ENCODE assay signal across 1 mouse cellular context in the genomic region with DNA sequence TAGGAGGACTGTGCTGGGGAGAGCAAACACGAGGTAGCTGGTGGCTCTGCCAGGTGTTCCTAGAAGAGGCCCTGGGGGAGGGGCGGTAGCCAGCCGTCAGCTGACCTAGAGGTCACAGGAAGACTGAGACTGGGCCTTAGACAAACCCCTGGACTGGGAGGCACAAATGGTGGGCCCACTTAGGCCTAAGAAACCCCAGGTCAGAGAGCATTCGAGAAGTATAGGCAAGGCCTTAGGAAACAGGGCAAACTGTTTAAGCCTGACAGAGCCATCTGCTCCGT.
TF ChIP-seq lines count a peak whose summit lies in the region.

No protein-coding gene starts in this region.

TF ChIP-seq in CH12.LX, 34 proteins besides CTCF, POLR2A, EP300 and RAD21:
- TF ChIP-seq HCFC1 (IDR thresholded peaks at IDR 0.05; ENCODE audit: low read depth, low read length) (peak; percentile 52), JUND (conservative IDR thresholded peaks at IDR 0.05; ENCODE audit: low read depth, low read length) (no peak), TBP (conservative IDR thresholded peaks at IDR 0.05; ENCODE audit: low read depth, low read length) (0 out of 2 replicates have a peak, but pooled peaks have one; percentile 25), CHD1 (IDR thresholded peaks at IDR 0.05; ENCODE audit: low read depth, low read length) (no peak), KAT2A (IDR thresholded peaks at IDR 0.05; ENCODE audit: insufficient replicate concordance, low read length) (0 out of 2 replicates have a peak, but pooled peaks have one; percentile 49), NELFE (IDR thresholded peaks at IDR 0.05; ENCODE audit: low read depth, low read length) (no peak), E2F4 (IDR thresholded peaks at IDR 0.05; ENCODE audit: insufficient replicate concordance, low read depth, low read length) (no peak), SIN3A (IDR thresholded peaks at IDR 0.05; ENCODE audit: low read length) (peak; percentile 84), BHLHE40 (IDR thresholded peaks at IDR 0.05; ENCODE audit: low read depth, low read length) (peak; percentile 51; the same call in 1 of the 2 replicates), MXI1 (IDR thresholded peaks at IDR 0.05; ENCODE audit: low read depth, low read length) (peak; percentile 79), MAZ (IDR thresholded peaks at IDR 0.05; ENCODE audit: low read depth, low read length) (0 out of 2 replicates have a peak, but pooled peaks have one; percentile 24), MYC (IDR thresholded peaks at IDR 0.05; ENCODE audit: low read depth, low read length) (peak; percentile 83), ELF1 (IDR thresholded peaks at IDR 0.05; ENCODE audit: low read depth, low read length) (peak; percentile 33; the same call in 1 of the 2 replicates), MAFK (IDR thresholded peaks at IDR 0.05; ENCODE audit: insufficient replicate concordance, low read length) (no peak), USF2 (conservative IDR thresholded peaks at IDR 0.05; ENCODE audit: low read depth, low read length) (peak; percentile 56), IRF4 (IDR thresholded peaks at IDR 0.05; ENCODE audit: low read depth, low read length) (0 out of 2 replicates have a peak, but pooled peaks have one; percentile 28), PAX5 (IDR thresholded peaks at IDR 0.05; ENCODE audit: low read length) (no peak), USF1 (IDR thresholded peaks at IDR 0.05; ENCODE audit: low read depth, low read length) (peak; percentile 78), MEF2A (IDR thresholded peaks at IDR 0.05; ENCODE audit: borderline replicate concordance, low read depth, low read length) (0 out of 2 replicates have a peak, but pooled peaks have one; percentile 39), ETS1 (conservative IDR thresholded peaks at IDR 0.05; ENCODE audit: low read depth, low read length) (peak; percentile 40; the same call in 1 of the 2 replicates), CHD2 (IDR thresholded peaks at IDR 0.05; ENCODE audit: low read length) (peak; percentile 88), MAX (IDR thresholded peaks at IDR 0.05; ENCODE audit: low read length) (peak; percentile 88), TCF12 (IDR thresholded peaks at IDR 0.05; ENCODE audit: low read depth, low read length) (peak; percentile 70; the same call in 1 of the 2 replicates)
